Mouse (Mus musculus): ENCODE data around the gene Them5.

DNA sequence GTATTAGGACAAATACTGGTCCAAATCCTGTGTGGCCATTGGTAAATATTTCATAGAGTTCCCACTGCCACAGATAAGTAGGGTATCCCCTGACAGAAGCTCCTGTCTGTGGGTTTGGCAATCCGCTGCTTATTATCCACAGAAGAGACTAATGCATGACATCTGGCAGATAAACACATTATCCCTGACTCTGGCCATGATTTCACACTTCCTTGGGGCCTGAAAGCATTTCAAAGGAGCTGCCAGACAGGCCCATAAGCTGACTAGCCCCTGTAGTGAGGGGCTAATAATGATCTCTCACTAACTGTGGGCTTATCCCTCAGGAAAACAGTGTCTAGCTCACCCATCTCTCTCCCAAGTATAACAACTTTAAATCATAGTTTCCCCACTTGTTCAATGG lies 653 bp downstream of the Them5 start:
- TF ChIP-seq EP300 (IDR thresholded peaks at IDR 0.05; ENCODE audit: insufficient read depth, low read depth, low read length), result no peak
- TF ChIP-seq CTCF (IDR thresholded peaks at IDR 0.05), result no peak
- no peak for TF ChIP-seq POLR2A (IDR thresholded peaks at IDR 0.05; ENCODE audit: insufficient read depth, low read depth, low read length)
